ENCODE assay signal across 21 mouse cellular contexts in genomic region chr1:105314010-105314800, GRCm38 (mm10).
"Had no signal": no experiment of that assay in that cellular context is flagged by ENCODE, and none has a peak within 500 bp of the region (broad histone marks: within the 10 kb centered on the region; RNA-seq: fewer than 3 reads in every experiment).

No protein-coding gene starts in this region.

- H3K9me3 ChIP-seq: limb, embryonic 12.5 days; limb, embryonic 15.5 days; liver, embryonic 12.5 days; liver, embryonic 15.5 days; lung, embryonic 15.5 days; midbrain, embryonic 10.5 days; neural tube, embryonic 12.5 days; neural tube, embryonic 15.5 days had no signal

- H3K27me3 ChIP-seq: limb, embryonic 12.5 days; limb, embryonic 15.5 days; liver, embryonic 12.5 days; liver, embryonic 15.5 days; lung, embryonic 15.5 days; megakaryocyte, embryonic 14.5 days; neural tube, embryonic 12.5 days; neural tube, embryonic 15.5 days had no signal

- H3K27ac ChIP-seq: limb, embryonic 12.5 days; limb, embryonic 15.5 days; liver, embryonic 12.5 days; liver, embryonic 15.5 days; lung, embryonic 15.5 days; midbrain, embryonic 10.5 days; neural tube, embryonic 12.5 days; neural tube, embryonic 15.5 days had no signal

- DNase-seq: kidney, adult 8-10 months; kidney, postnatal 14 days; left cerebral cortex, postnatal 4 days; lung, adult 18-20 months; lung, postnatal 10 days; lung, postnatal 36 days; midbrain, embryonic 14.5 days; retina, postnatal 1 day; thymus, adult 18-20 months; thymus, postnatal 14 days; thymus, postnatal 4 days had no signal

- H3K9ac ChIP-seq: limb, embryonic 12.5 days; limb, embryonic 15.5 days; liver, embryonic 12.5 days; liver, embryonic 15.5 days; lung, embryonic 15.5 days; neural tube, embryonic 12.5 days; neural tube, embryonic 15.5 days had no signal

- H3K4me3 ChIP-seq: limb, embryonic 12.5 days; limb, embryonic 15.5 days; liver, embryonic 12.5 days; liver, embryonic 15.5 days; lung, embryonic 15.5 days; megakaryocyte, embryonic 14.5 days; midbrain, embryonic 10.5 days; neural tube, embryonic 12.5 days; neural tube, embryonic 15.5 days had no signal

- H3K4me2 ChIP-seq: limb, embryonic 12.5 days; limb, embryonic 15.5 days; liver, embryonic 12.5 days; liver, embryonic 15.5 days; lung, embryonic 15.5 days; neural tube, embryonic 12.5 days; neural tube, embryonic 15.5 days had no signal

- ATAC-seq: inflammation-experienced regulatory T-cells, adult 6 months; liver, embryonic 12.5 days had no signal

- H3K36me3 ChIP-seq: limb, embryonic 12.5 days; limb, embryonic 15.5 days; liver, embryonic 12.5 days; liver, embryonic 15.5 days; lung, embryonic 15.5 days; midbrain, embryonic 10.5 days; neural tube, embryonic 12.5 days; neural tube, embryonic 15.5 days had no signal

- H3K4me1 ChIP-seq: liver, embryonic 12.5 days; liver, embryonic 15.5 days; megakaryocyte, embryonic 14.5 days; neural tube, embryonic 15.5 days had no signal
